Mouse (Mus musculus): ENCODE measurements around the gene Card9.

DNA sequence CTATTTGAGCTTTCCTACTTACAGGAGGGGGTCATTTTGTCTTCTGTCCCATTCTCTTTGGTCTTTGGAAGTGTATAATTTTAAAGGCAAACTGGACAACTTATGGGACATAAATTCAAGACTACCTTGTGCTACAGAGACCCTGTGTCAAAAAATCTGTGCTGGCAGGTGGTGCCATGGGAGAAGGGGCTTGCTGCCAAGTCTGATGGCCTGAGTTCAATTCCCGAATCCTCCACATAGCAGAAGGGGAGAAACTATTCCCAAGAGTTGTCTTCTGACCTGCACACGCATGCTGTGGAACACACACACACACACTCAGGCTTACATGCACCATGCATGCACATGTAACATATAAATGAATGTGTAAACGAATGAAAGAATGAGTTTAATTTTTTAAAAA lies 54.0 kb downstream of the Card9 start:
- TF ChIP-seq POLR2A (IDR thresholded peaks at IDR 0.05; ENCODE audit: borderline replicate concordance, extremely low read depth, low read depth, low read length) (no peak), CTCF (IDR thresholded peaks at IDR 0.05; ENCODE audit: insufficient read depth, low read length) (no peak)

All from lung, adult 2 months (tissue).